Mouse (Mus musculus) cerebellum, postnatal 14 days (tissue): ENCODE measurements at regions not wholly inside any gene's neighbourhood (a gene's known extent, or its start where the extent isn't known, plus 50 kb on each side); places are given as distances from the start of the nearest gene placed in this dataset.

Experiments
- DNase-seq, 2 experiments: peaks; one replicate each; pipeline ENCODE4 v3.0.0; 2021; ENCODE audit warnings: mixed read lengths in 2 of 2

GRCm38 (mm10) chr19:52177088-52177791, 86.9 kb upstream of the Ins1 start:
- no peak for DNase-seq

- peak; percentile 1 to 4 for DNase-seq
These were observed 70.3 kb upstream of the Ins1 start for GRCm38 (mm10) chr19:52193813-52194212.

- no peak for DNase-seq
These were observed 64.4 kb upstream of the Ins1 start for GRCm38 (mm10) chr19:52199545-52200284.

- no peak for DNase-seq
These were observed 56.4 kb upstream of the Ins1 start for GRCm38 (mm10) chr19:52207725-52208124.
